Mouse (Mus musculus) G1E (cell line): ENCODE data around the gene Gaa. TPM values are rescaled to one million over a fixed set of nuclear protein-coding genes. Genes with fewer than 3 reads are reported as not detected.

ENCODE experiments used
- ATAC-seq: 2 replicates; pipeline ENCODE4 v1.8.0; 2016; ENCODE audit warnings: mild to moderate bottlenecking; ENCODE audit not compliant: insufficient number of reproducible peaks, poor library complexity, low FRiP score, severe bottlenecking; ENCODE audit errors: extremely low read depth
- DNase-seq: peaks from one replicate; pipeline ENCODE4 v3.0.0; 2012; ENCODE audit warnings: low spot score
- H3K27me3 ChIP-seq: 2 replicates; pipeline ENCODE4 v1.6.1; 2012; ENCODE audit warnings: mild to moderate bottlenecking, low read length, inconsistent platforms; ENCODE audit not compliant: insufficient read depth
- H3K36me3 ChIP-seq: replicated peaks from 2 replicates; pipeline ENCODE3; 2012; ENCODE audit warnings: mild to moderate bottlenecking, inconsistent platforms
- H3K4me1 ChIP-seq: 2 replicates; pipeline ENCODE4 v1.6.1; 2012; ENCODE audit warnings: low read depth, low read length, inconsistent platforms, mixed read lengths; ENCODE audit not compliant: insufficient read depth
- H3K4me3 ChIP-seq: 2 replicates; pipeline ENCODE4 v1.5.1; 2012; ENCODE audit warnings: low read depth, mild to moderate bottlenecking, inconsistent platforms, low read length, moderate library complexity, mixed read lengths
- H3K9me3 ChIP-seq: replicated peaks from 2 replicates; pipeline ENCODE4 v1.6.1; 2012; ENCODE audit warnings: inconsistent platforms
- CTCF ChIP-seq: IDR thresholded peaks from 2 replicates; pipeline ENCODE4 v1.5.1; 2012; ENCODE audit warnings: low read depth, low read length, inconsistent platforms, mixed read lengths
- GATA1 ChIP-seq: IDR thresholded peaks from 2 replicates; pipeline ENCODE4 v1.6.1; 2012; ENCODE audit warnings: borderline replicate concordance, low read length, inconsistent platforms, mixed read lengths
- GATA2 ChIP-seq: IDR thresholded peaks from 2 replicates; pipeline ENCODE4 v1.6.1; 2012; ENCODE audit warnings: low read depth, low read length, inconsistent platforms, borderline replicate concordance
- POLR2AphosphoS5 ChIP-seq: IDR thresholded peaks from 2 replicates; pipeline ENCODE4 v1.6.1; 2012; ENCODE audit warnings: low read depth, low read length, inconsistent platforms; ENCODE audit not compliant: insufficient replicate concordance
- TAL1 ChIP-seq: conservative IDR thresholded peaks from 2 replicates; pipeline ENCODE4 v1.6.1; 2012; ENCODE audit warnings: low read depth, low read length, inconsistent platforms, mixed read lengths
- polyA plus RNA-seq: library from polyadenylated mRNA; stranded (reverse); fragments of >175 nt; gene quantifications from 2 replicates; pipeline ENCODE4 v1.2.3, GENCODE M21; 2012
- total RNA-seq, 2 experiments: library from RNA; stranded (forward) in 1 of 2; stranded (reverse) in 1 of 2; fragments of 200-1000 nt in 1 of 2; fragments of >200 nt in 1 of 2; fragmentation: Nextera tagmentation in 1 of 2; gene quantifications; 2 replicates each; pipeline ENCODE4 v1.2.3; 2014 to 2017

Gaa gene
- 59.7 and 71.2 TPM in 2 replicates for total RNA-seq (2014; fragmentation: Nextera tagmentation)
- total RNA-seq (2017): 27.5 and 28.1 TPM in 2 replicates
- 95.7 and 102 TPM in 2 replicates for polyA plus RNA-seq

GRCm38 (mm10) chr11:119267768-119268556 lies at the start of gene Gaa:
Gaa (plus strand) TSS chr11:119267887.
- Histone ChIP-seq H3K36me3 (peaks cover 39% of the 10 kb centered on the region), H3K4me1 (peaks cover 55% of the 10 kb centered on the region), H3K4me3 (peak within 1 kb of the TSS; percentile 93), H3K27me3 (peaks cover 14% of the 10 kb centered on the region), H3K9me3 (no peaks in the 10 kb centered on the region)
- ATAC-seq (peak; percentile 90), DNase-seq (peak; percentile 90)
- TF ChIP-seq GATA1: no peak
- TF ChIP-seq TAL1: no peak
- TF ChIP-seq POLR2AphosphoS5: no peak
- TF ChIP-seq CTCF: peak; percentile 93

DNA sequence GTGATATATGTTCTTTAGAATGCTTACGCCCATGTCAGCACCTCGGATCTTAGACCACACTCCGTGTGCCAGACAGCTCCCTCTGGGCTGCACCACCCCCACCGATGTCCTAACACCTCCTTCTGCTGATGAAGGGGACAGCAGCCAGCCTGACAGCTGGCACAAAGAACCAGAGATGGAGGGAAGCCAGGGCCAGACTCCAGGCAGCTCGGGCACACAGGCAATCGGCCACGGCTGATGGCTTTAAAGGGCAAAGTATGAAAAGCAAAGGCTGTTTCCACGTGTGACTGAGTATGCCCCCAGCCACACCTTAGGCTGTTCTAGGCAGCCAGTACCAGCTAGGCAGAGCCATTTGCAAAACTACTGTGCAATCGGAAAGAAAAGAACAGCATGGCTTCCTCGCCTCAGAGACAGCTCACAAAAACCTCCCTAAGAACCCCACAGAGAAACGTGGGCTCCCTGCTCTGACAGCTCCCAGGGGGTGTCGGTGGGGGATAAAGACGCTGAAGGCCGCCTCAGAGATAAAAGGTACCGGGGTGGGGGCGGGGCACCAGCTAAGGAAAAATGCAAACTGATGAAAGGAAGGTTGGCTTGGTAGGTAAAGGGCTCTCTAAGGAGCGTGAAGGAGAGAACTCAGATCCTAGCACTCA lies 47.7 kb upstream of the Gaa start:
- no peaks in the 10 kb centered on the region for H3K4me1 ChIP-seq
- no peak for TF ChIP-seq GATA1
- no peak for TF ChIP-seq CTCF
- no peak for TF ChIP-seq TAL1
- no peak for TF ChIP-seq POLR2AphosphoS5
- no peak for TF ChIP-seq GATA2
- no peaks in the 10 kb centered on the region for H3K36me3 ChIP-seq
- DNase-seq (no peak), ATAC-seq (no peak)
- H3K4me3 ChIP-seq: no peak overlapping the region
- H3K27me3 ChIP-seq: peaks cover 2% of the 10 kb centered on the region; the same call in 1 of the 2 replicates
- peaks cover 65% of the 10 kb centered on the region for H3K9me3 ChIP-seq

GRCm38 (mm10) chr11:119221812-119222510 lies 45.7 kb upstream of the Gaa start:
- Histone ChIP-seq H3K36me3 (no peaks in the 10 kb centered on the region), H3K9me3 (peaks cover 58% of the 10 kb centered on the region), H3K4me3 (no peak overlapping the region), H3K4me1 (no peaks in the 10 kb centered on the region), H3K27me3 (0 out of 2 replicates have a peak, but pooled peaks cover 2% of the 10 kb centered on the region)
- no peak for DNase-seq
- no peak for ATAC-seq
- no peak for TF ChIP-seq POLR2AphosphoS5
- TF ChIP-seq CTCF: no peak
- no peak for TF ChIP-seq TAL1
- no peak for TF ChIP-seq GATA1
- no peak for TF ChIP-seq GATA2

- peaks cover 51% of the 10 kb centered on the region for H3K9me3 ChIP-seq
- DNase-seq: no peak
- H3K36me3 ChIP-seq: no peaks in the 10 kb centered on the region
- TF ChIP-seq CTCF (no peak), POLR2AphosphoS5 (no peak), GATA2 (no peak), TAL1 (no peak), GATA1 (no peak)
- H3K27me3 ChIP-seq: 0 out of 2 replicates have a peak, but pooled peaks cover 2% of the 10 kb centered on the region
- H3K4me1 ChIP-seq: no peaks in the 10 kb centered on the region
- no peak for ATAC-seq
- no peak overlapping the region for H3K4me3 ChIP-seq
Observed at GRCm38 (mm10) chr11:119223124-119223890, 44.4 kb upstream of the Gaa start.

DNA sequence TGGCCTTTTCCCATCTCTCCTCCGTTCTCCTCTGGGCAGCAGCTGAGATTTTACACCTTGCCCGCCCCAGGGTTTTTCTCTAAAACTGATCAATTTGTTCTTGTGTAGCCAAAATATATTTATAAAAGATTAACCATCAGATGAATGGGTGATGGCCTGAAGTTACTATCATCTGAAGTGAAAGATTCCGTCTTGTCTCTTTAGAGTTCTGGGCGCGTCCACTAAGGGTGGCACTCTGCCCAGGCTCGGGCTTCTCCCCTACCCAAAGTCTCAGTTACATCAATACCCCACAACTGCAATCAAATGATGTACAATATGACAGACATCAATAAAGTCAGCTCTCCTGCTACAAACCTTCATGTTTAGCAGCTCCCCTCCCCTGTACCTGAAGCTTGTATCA lies 42.8 kb upstream of the Gaa start:
- no peak overlapping the region for H3K4me3 ChIP-seq
- ATAC-seq (no peak), DNase-seq (no peak)
- no peaks in the 10 kb centered on the region for H3K4me1 ChIP-seq
- H3K36me3 ChIP-seq: no peaks in the 10 kb centered on the region
- peaks cover 59% of the 10 kb centered on the region for H3K9me3 ChIP-seq
- TF ChIP-seq TAL1: no peak
- no peak for TF ChIP-seq CTCF
- no peaks in the 10 kb centered on the region for H3K27me3 ChIP-seq

GRCm38 (mm10) chr11:119225634-119226033 lies 42.1 kb upstream of the Gaa start:
- Histone ChIP-seq H3K4me3 (no peak overlapping the region), H3K36me3 (no peaks in the 10 kb centered on the region), H3K27me3 (no peaks in the 10 kb centered on the region), H3K9me3 (peaks cover 62% of the 10 kb centered on the region), H3K4me1 (no peaks in the 10 kb centered on the region)
- ATAC-seq (no peak), DNase-seq (no peak)
- no peak for TF ChIP-seq CTCF
- TF ChIP-seq GATA2: no peak
- TF ChIP-seq GATA1: no peak
- no peak for TF ChIP-seq TAL1
- TF ChIP-seq POLR2AphosphoS5: no peak
